Mouse (Mus musculus) heart, adult 2 months (tissue): ENCODE measurements at regions not wholly inside any gene's neighbourhood (a gene's known extent, or its start where the extent isn't known, plus 50 kb on each side); places are given as distances from the start of the nearest gene placed in this dataset.

Experiments
- CTCF ChIP-seq: fragments of 200-600 bp; IDR thresholded peaks from 2 replicates; pipeline ENCODE4 v1.8.1; 2022; ENCODE audit warnings: antibody characterized with exemption, mild to moderate bottlenecking, moderate library complexity
- EP300 ChIP-seq: fragments of 200-500 bp; IDR thresholded peaks from 2 replicates; pipeline ENCODE4 v1.6.1; 2011; ENCODE audit warnings: low read depth, low read length, control low read depth; ENCODE audit not compliant: insufficient read depth
- POLR2A ChIP-seq: fragments of 200-500 bp; IDR thresholded peaks from 2 replicates; pipeline ENCODE4 v1.6.1; 2011; ENCODE audit warnings: mild to moderate bottlenecking, low read depth, low read length, control low read depth; ENCODE audit not compliant: insufficient read depth

DNA sequence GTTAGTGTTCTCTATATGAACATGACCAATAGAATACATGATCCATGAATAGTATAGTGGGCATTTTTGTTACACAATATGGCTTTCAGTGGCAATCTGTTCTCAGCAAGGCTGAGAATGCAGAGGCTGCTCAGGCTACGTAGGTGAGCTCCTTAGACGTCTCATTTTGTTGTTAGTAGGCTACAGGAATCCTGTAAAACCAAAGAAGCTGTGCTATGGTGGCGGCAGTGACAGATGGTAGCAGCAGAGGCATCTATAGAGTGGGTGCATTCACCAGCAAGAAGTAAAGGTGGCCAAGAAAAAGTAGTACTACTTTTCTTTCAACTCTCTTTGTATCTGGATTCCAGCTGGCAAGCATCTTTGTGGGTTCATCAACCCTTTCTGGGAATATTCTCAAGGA is 469.8 kb upstream of the Pappa start:
- TF ChIP-seq CTCF, result no peak
- TF ChIP-seq POLR2A, result no peak
- TF ChIP-seq EP300, result no peak
